29 mouse cellular contexts compared by ENCODE assay signal in genomic region chr15:101392251-101392650, GRCm38 (mm10). TPM values are rescaled to one million over a fixed set of nuclear protein-coding genes. Genes with fewer than 3 reads are reported as not detected.
A peak's percentile ranks its signal among the peaks of the same experiment; 100 is the strongest.
DNase-seq lines count a peak whose midpoint lies in the region; ATAC-seq and TF ChIP-seq lines count a peak whose summit lies in the region.
"Had no signal": no experiment of that assay in that cellular context is flagged by ENCODE, and none has a peak within 500 bp of the region (broad histone marks: within the 10 kb centered on the region; RNA-seq: fewer than 3 reads in every experiment).

No protein-coding gene starts in this region.

- TF ChIP-seq CTCF in C2C12 (IDR thresholded peaks at IDR 0.05; ENCODE audit: control insufficient read depth, insufficient read depth, insufficient read length): no peak

- peak; percentile 40 for DNase-seq in limb, embryonic 14.5 days (ENCODE audit: low spot score)
- DNase-seq in limb, embryonic 10.5 days (ENCODE audit: low spot score): no peak
- no peak for DNase-seq in embryo, embryonic 10.5 days (ENCODE audit: low spot score)
- no peak for DNase-seq in frontal cortex, postnatal 14 days (ENCODE audit: low spot score in 2 of 2)
- DNase-seq: adrenal gland, postnatal 10 days; adrenal gland, postnatal 36 days; B cell, adult 2 months; cerebellum, adult 18-20 months; cerebellum, adult 9-10 months; cerebellum, postnatal 14 days; gastrocnemius, postnatal 25 days; heart, adult 18-20 months; heart, postnatal 10 days; heart, postnatal 36 days had no signal

- H3K36me3 ChIP-seq in limb, embryonic 14.5 days (ENCODE audit: control insufficient read depth, insufficient read depth, low read length): no peaks in the 10 kb centered on the region
- no peaks in the 10 kb centered on the region for H3K36me3 ChIP-seq in limb, embryonic 10.5 days
- no peaks in the 10 kb centered on the region for H3K36me3 ChIP-seq in C2C12 (ENCODE audit: control insufficient read depth, insufficient read depth)
- H3K36me3 ChIP-seq in myocyte (ENCODE audit: control insufficient read depth, insufficient read depth): no peaks in the 10 kb centered on the region
- H3K36me3 ChIP-seq: embryonic facial prominence, embryonic 12.5 days; embryonic facial prominence, embryonic 15.5 days; forebrain, embryonic 12.5 days; forebrain, embryonic 15.5 days; heart, embryonic 12.5 days; heart, embryonic 15.5 days; hindbrain, embryonic 10.5 days; hindbrain, embryonic 13.5 days; intestine, embryonic 15.5 days had no signal

- H3K4me3 ChIP-seq in limb, embryonic 14.5 days (replicated peaks; ENCODE audit: low read length): no peak overlapping the region
- no peak overlapping the region for H3K4me3 ChIP-seq in limb, embryonic 10.5 days
- H3K4me3 ChIP-seq in C2C12 (ENCODE audit: insufficient read depth, poor library complexity, severe bottlenecking): no peak overlapping the region
- no peak overlapping the region for H3K4me3 ChIP-seq in myocyte
- H3K4me3 ChIP-seq: embryonic facial prominence, embryonic 12.5 days; embryonic facial prominence, embryonic 15.5 days; erythroblast, embryonic 14.5 days; forebrain, embryonic 12.5 days; forebrain, embryonic 15.5 days; heart, embryonic 12.5 days; heart, embryonic 15.5 days; hindbrain, embryonic 10.5 days; hindbrain, embryonic 13.5 days; intestine, embryonic 15.5 days had no signal

- H3K79me3 ChIP-seq in C2C12 (ENCODE audit: low read depth): no peaks in the 10 kb centered on the region

- H3K4me1 ChIP-seq in limb, embryonic 14.5 days (ENCODE audit: control insufficient read depth, insufficient read depth, low read length): peaks cover 12% of the 10 kb centered on the region
- H3K4me1 ChIP-seq in limb, embryonic 10.5 days: peaks cover 29% of the 10 kb centered on the region
- H3K4me1 ChIP-seq: embryonic facial prominence, embryonic 12.5 days; forebrain, embryonic 12.5 days; forebrain, embryonic 15.5 days; hindbrain, embryonic 13.5 days had no signal

- H3K27me3 ChIP-seq in limb, embryonic 14.5 days (ENCODE audit: control insufficient read depth, insufficient read depth, low read length): no peaks in the 10 kb centered on the region
- H3K27me3 ChIP-seq in limb, embryonic 10.5 days (ENCODE audit: low read depth, poor library complexity, severe bottlenecking): peaks cover 5% of the 10 kb centered on the region; the same call in 1 of the 2 replicates
- H3K27me3 ChIP-seq in C2C12 (ENCODE audit: control insufficient read depth, insufficient read depth, insufficient read length): peaks cover 10% of the 10 kb centered on the region
- no peaks in the 10 kb centered on the region for H3K27me3 ChIP-seq in myocyte (ENCODE audit: control insufficient read depth, insufficient read depth, insufficient read length)
- H3K27me3 ChIP-seq: embryonic facial prominence, embryonic 12.5 days; embryonic facial prominence, embryonic 15.5 days; forebrain, embryonic 12.5 days; forebrain, embryonic 15.5 days; heart, embryonic 15.5 days; hindbrain, embryonic 13.5 days; intestine, embryonic 15.5 days had no signal

- H3K9me3 ChIP-seq in limb, embryonic 14.5 days (ENCODE audit: control insufficient read depth, low read length): no peaks in the 10 kb centered on the region
- no peaks in the 10 kb centered on the region for H3K9me3 ChIP-seq in limb, embryonic 10.5 days (replicated peaks)
- H3K9me3 ChIP-seq: embryonic facial prominence, embryonic 12.5 days; embryonic facial prominence, embryonic 15.5 days; forebrain, embryonic 12.5 days; forebrain, embryonic 15.5 days; heart, embryonic 12.5 days; heart, embryonic 15.5 days; hindbrain, embryonic 10.5 days; hindbrain, embryonic 13.5 days; intestine, embryonic 15.5 days had no signal

- TF ChIP-seq POLR2A in limb, embryonic 14.5 days (IDR thresholded peaks at IDR 0.05; ENCODE audit: borderline replicate concordance, extremely low read depth, insufficient read depth, insufficient read length): no peak
- TF ChIP-seq POLR2A in myocyte (IDR thresholded peaks at IDR 0.05; ENCODE audit: insufficient read length, low read depth): no peak

- H3K27ac ChIP-seq in limb, embryonic 14.5 days (replicated peaks; ENCODE audit: low read depth, low read length): no peak overlapping the region
- no peak overlapping the region for H3K27ac ChIP-seq in limb, embryonic 10.5 days
- H3K27ac ChIP-seq: embryonic facial prominence, embryonic 12.5 days; embryonic facial prominence, embryonic 15.5 days; forebrain, embryonic 12.5 days; forebrain, embryonic 15.5 days; heart, embryonic 15.5 days; hindbrain, embryonic 10.5 days; hindbrain, embryonic 13.5 days; intestine, embryonic 15.5 days had no signal

- no peak overlapping the region for H3K4me2 ChIP-seq in limb, embryonic 14.5 days (replicated peaks; ENCODE audit: low read depth, low read length, severe bottlenecking)
- peak overlapping the region; percentile 19 for H3K4me2 ChIP-seq in myocyte (ENCODE audit: low read depth)
- H3K4me2 ChIP-seq: embryonic facial prominence, embryonic 12.5 days; embryonic facial prominence, embryonic 15.5 days; forebrain, embryonic 12.5 days; forebrain, embryonic 15.5 days; heart, embryonic 12.5 days; heart, embryonic 15.5 days; hindbrain, embryonic 13.5 days; intestine, embryonic 15.5 days had no signal

- H3K79me2 ChIP-seq in C2C12 (ENCODE audit: control insufficient read depth, insufficient read depth) (no peaks in the 10 kb centered on the region), myocyte (ENCODE audit: control insufficient read depth, insufficient read depth) (no peaks in the 10 kb centered on the region)

- WGBS in limb, embryonic 14.5 days: 62% methylated on average over 5 of the region's 5 CpGs
- 86% methylated on average over 5 of the region's 5 CpGs for WGBS in limb, embryonic 10.5 days

- no peak overlapping the region for H3ac ChIP-seq in C2C12 (ENCODE audit: control insufficient read depth, insufficient read length, low read depth)
- no peak overlapping the region for H3ac ChIP-seq in myocyte (ENCODE audit: control insufficient read depth, insufficient read length)

- H3K9ac ChIP-seq in limb, embryonic 14.5 days (ENCODE audit: low read depth, low read length, severe bottlenecking): no peak overlapping the region
- H3K9ac ChIP-seq: embryonic facial prominence, embryonic 12.5 days; embryonic facial prominence, embryonic 15.5 days; forebrain, embryonic 12.5 days; forebrain, embryonic 15.5 days; heart, embryonic 12.5 days; heart, embryonic 15.5 days; hindbrain, embryonic 13.5 days; intestine, embryonic 15.5 days had no signal

- no peak for ATAC-seq in limb, embryonic 14.5 days (ENCODE audit: low FRiP score, low read depth)
- ATAC-seq: activated CD4-positive, CD25-positive, alpha-beta regulatory T cell, adult 4 months; CD4-positive, CD25-positive, alpha-beta regulatory T cell, adult 4 months; forebrain, embryonic 15.5 days; hindbrain, embryonic 16.5 days; intestine, embryonic 15.5 days had no signal

TF ChIP-seq in C2C12, 6 proteins besides CTCF, POLR2A, EP300 and RAD21:
- no peak for TF ChIP-seq MAX (IDR thresholded peaks at IDR 0.05)
- TF ChIP-seq MYOG (IDR thresholded peaks at IDR 0.05; ENCODE audit: control insufficient read depth, extremely low read depth, insufficient read length): no peak
- peak; percentile 41 for TF ChIP-seq FOSL1 (IDR thresholded peaks at IDR 0.05; ENCODE audit: insufficient read depth, low read length, poor library complexity, severe bottlenecking)
- TF ChIP-seq MYOD1 (IDR thresholded peaks at IDR 0.05; ENCODE audit: control insufficient read depth, insufficient read length, low read depth): no peak

TF ChIP-seq in myocyte, 11 proteins besides CTCF, POLR2A, EP300 and RAD21:
- TF ChIP-seq MAX (IDR thresholded peaks at IDR 0.05; ENCODE audit: low read depth) (no peak), SRF (IDR thresholded peaks at IDR 0.05; ENCODE audit: control insufficient read depth, insufficient read length, low read depth) (no peak)

RNA-seq across cellular contexts. Expression of gene Krt7, which starts 18.6 kb away (rescaled TPM):
- 13.8 and 19.3 TPM in 2 replicates for polyA plus RNA-seq in limb, embryonic 14.5 days (2012; rRNA removed)
- 26.7 and 29.7 TPM in 2 replicates for polyA plus RNA-seq in limb, embryonic 14.5 days (2014; fragmentation: Nextera tagmentation; extraction: Ambion mirVana)
- polyA plus RNA-seq in limb, embryonic 10.5 days (2016; fragmentation: Nextera tagmentation; extraction: Ambion mirVana): 14.2 and 16.9 TPM in 2 replicates
- polyA plus RNA-seq in C2C12 (2012; fragmentation: generic; extraction: Trizol) (0.04 TPM), myocyte (2012; fragmentation: generic; extraction: Trizol) (0.04 TPM)
- polyA plus RNA-seq: activated CD4-positive, CD25-positive, alpha-beta regulatory T cell, adult 4 months; erythroblast, embryonic 14.5 days had no signal

RNA-seq across cellular contexts. Expression of gene Krt80, which starts 22.3 kb away (rescaled TPM):
- 3.3 and 3.6 TPM in 2 replicates for polyA plus RNA-seq in limb, embryonic 14.5 days (2012; rRNA removed)
- 3.8 TPM in 2 replicates for polyA plus RNA-seq in limb, embryonic 14.5 days (2014; fragmentation: Nextera tagmentation; extraction: Ambion mirVana)
- polyA plus RNA-seq in limb, embryonic 10.5 days (2016; fragmentation: Nextera tagmentation; extraction: Ambion mirVana): 0.09 and 0.23 TPM in 2 replicates
- polyA plus RNA-seq in C2C12 (2012; fragmentation: generic; extraction: Trizol) (10.1 TPM), myocyte (2012; fragmentation: generic; extraction: Trizol) (7.7 TPM)
- polyA plus RNA-seq: activated CD4-positive, CD25-positive, alpha-beta regulatory T cell, adult 4 months; erythroblast, embryonic 14.5 days; forebrain, embryonic 12.5 days had no signal

RNA-seq across cellular contexts. Expression of gene Krt87, which starts 46.4 kb away (rescaled TPM):
- polyA plus RNA-seq in limb, embryonic 14.5 days (2012; rRNA removed): 0.73 and 1.5 TPM in 2 replicates
- polyA plus RNA-seq in limb, embryonic 14.5 days (2014; fragmentation: Nextera tagmentation; extraction: Ambion mirVana): 0.61 and 0.89 TPM in 2 replicates
- not detected in 2 replicates for polyA plus RNA-seq in limb, embryonic 10.5 days (2016; fragmentation: Nextera tagmentation; extraction: Ambion mirVana)
- polyA plus RNA-seq in C2C12 (2012; fragmentation: generic; extraction: Trizol) (not detected), myocyte (2012; fragmentation: generic; extraction: Trizol) (not detected)
- polyA plus RNA-seq: erythroblast, embryonic 14.5 days; heart, embryonic 12.5 days; heart, embryonic 15.5 days had no signal

RNA-seq across cellular contexts. Expression of gene Krt88, which starts 55.3 kb away (rescaled TPM):
- 0.15 TPM in 1 of 2 replicates, not detected in the other for polyA plus RNA-seq in limb, embryonic 14.5 days (2012; rRNA removed)
- polyA plus RNA-seq in limb, embryonic 14.5 days (2014; fragmentation: Nextera tagmentation; extraction: Ambion mirVana): not detected in 2 replicates
- not detected in 2 replicates for polyA plus RNA-seq in limb, embryonic 10.5 days (2016; fragmentation: Nextera tagmentation; extraction: Ambion mirVana)
- polyA plus RNA-seq in C2C12 (2012; fragmentation: generic; extraction: Trizol) (not detected), myocyte (2012; fragmentation: generic; extraction: Trizol) (not detected)
- polyA plus RNA-seq: activated CD4-positive, CD25-positive, alpha-beta regulatory T cell, adult 4 months; CD4-positive, CD25-positive, alpha-beta regulatory T cell, adult 4 months; embryonic facial prominence, embryonic 12.5 days; embryonic facial prominence, embryonic 15.5 days; erythroblast, embryonic 14.5 days; forebrain, embryonic 12.5 days; forebrain, embryonic 15.5 days; heart, embryonic 12.5 days; heart, embryonic 15.5 days; hindbrain, embryonic 10.5 days; hindbrain, embryonic 13.5 days; hindbrain, embryonic 16.5 days; intestine, embryonic 15.5 days had no signal

Comparison
In these comparisons a context has a peak if more than half of its experiments do, and no peak if none do; other contexts are left out.
1. RNA of gene Krt7, which starts 18.6 kb away (polyA plus RNA-seq): 13.8 to 29.7 TPM in limb, embryonic 14.5 days and 14.2 to 16.9 TPM in limb, embryonic 10.5 days; 0.04 TPM in myocyte (single experiment) and 0.04 TPM in C2C12 (single experiment); every median in the first group is over 10 times any median in the second.